Mouse (Mus musculus): ENCODE data around the gene Serpina3f.
A peak's percentile ranks its signal among the peaks of the same experiment; 100 is the strongest.
"Not testable (repeated sequence)": the region's sequence is repeated elsewhere in the genome, so short reads cannot be mapped to it uniquely, and the experiment has no call there.

Gene Serpina3f

DNA sequence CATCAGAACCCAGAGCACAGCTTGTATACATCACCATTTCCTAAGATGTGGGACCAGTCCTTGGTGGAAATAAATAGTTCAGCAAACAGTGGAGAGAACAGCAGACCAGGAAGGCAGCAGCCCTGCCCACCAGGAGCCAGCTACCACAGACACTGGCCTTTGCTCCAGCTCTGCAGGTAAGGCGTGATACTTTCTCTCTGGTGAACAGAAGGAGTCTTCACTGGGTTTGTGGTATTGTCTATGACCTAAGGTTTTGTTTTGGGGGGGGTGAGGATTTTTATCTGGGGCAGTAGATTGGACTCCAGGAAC, at the start of gene Serpina3f:
Gene Serpina3f, plus strand, starts transcription at position 100 of the 309 bp plus-strand sequence.
- no peak for DNase-seq (ENCODE audit: low spot score in 2 of 2)

DNA sequence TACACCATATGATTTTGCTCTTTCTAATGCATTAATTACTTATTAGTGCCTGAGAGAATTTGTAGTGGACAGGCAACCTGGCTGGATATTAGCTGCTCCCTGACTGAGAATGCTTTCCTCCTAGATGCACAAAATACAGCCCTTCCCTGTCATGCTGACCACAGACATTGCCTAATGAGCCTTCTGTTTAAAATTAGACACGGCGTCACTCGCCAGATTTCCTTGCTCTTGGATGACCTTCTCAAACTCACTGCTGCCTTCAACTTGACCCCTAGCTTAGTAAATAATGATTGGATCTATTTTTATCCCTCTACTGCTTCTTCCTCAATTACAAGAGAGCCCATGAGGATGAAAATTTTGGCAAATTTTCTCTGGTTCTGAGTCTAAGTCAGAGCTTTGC, 39.6 kb upstream of the Serpina3f start:
- no peak for DNase-seq (ENCODE audit: low spot score in 2 of 2)

DNA sequence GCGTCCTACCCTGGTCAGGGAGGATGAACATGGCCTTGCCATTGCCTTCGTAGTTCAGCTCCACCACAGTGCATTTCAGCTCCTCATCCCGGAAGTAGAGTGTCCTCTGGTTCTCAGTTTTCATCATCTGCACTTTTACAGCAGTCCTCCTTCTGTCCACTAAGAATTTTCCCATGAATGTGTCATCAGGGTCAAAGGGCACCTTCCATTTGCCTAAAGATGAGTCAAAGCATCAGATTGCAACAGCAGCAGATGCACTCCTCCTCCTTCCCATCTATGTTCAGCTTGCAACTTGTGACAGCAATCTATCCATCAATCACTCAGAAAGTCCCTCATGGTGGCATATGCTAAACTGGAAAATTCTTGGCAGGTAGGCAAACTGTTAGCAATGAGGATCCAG, 38.7 kb upstream of the Serpina3f start:
- no peak for DNase-seq (ENCODE audit: low spot score in 2 of 2)

DNA sequence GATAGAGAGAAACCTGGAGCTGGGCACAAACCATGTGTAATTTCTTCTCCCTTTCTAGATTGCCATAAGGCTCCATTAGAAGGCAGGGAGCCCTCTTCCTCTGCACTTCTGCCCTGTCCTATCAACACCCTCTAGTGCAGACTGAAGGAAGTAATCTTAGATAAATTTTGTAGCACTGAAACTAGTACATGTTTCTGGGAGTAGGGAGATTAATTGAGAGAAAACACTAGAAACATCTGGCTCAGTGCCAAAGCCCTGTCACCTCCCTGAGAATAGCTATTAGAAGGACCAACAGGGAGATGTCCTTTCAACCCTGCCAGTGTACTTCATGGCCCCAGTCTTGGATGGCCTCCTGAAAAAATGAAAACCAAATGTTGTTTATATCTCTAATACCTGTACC, 35.8 kb upstream of the Serpina3f start:
- DNase-seq (ENCODE audit: low spot score in 2 of 2) = no peak

DNA sequence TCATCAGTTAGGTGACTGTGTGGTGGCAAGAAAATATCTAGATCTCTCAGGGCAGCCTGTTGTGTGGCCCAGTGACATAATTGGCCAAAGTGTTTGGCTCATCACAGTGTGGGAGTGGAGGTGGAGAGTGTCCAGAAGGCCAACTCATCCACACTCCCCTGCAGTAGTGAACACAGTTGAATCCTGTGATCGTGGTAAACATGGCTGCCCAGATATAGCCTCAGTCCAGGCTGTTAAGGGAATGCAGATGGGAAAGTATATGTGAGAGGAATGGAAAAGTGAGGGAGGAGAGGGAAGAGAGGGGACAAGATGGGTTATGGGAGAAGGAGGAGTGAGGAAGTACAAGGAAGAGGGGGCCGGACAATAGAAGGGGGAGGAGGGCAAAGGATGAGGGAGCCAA, 35.4 kb upstream of the Serpina3f start:
- no peak for DNase-seq (ENCODE audit: low spot score in 2 of 2)

DNA sequence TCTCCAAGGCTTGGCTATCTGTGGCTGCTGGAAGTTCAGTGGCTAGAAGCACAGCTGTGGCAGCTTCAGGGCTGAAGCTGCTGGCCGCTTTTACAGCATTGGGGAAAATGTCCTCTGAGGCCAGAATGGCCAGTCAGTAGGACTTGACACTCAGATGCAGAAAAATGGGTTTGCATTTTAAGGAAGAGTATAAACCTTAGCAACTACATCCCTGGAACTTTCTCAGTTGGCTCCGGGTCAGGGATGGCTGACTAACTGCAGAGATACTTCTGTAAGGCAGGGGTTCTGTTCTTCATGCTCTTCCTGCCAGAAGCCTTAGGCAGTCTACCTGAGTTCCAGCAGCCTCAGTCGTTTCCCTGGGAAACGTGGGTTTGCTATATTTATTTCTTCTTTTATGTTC, 29.3 kb upstream of the Serpina3f start:
- DNase-seq (ENCODE audit: low spot score in 2 of 2) = no peak

DNA sequence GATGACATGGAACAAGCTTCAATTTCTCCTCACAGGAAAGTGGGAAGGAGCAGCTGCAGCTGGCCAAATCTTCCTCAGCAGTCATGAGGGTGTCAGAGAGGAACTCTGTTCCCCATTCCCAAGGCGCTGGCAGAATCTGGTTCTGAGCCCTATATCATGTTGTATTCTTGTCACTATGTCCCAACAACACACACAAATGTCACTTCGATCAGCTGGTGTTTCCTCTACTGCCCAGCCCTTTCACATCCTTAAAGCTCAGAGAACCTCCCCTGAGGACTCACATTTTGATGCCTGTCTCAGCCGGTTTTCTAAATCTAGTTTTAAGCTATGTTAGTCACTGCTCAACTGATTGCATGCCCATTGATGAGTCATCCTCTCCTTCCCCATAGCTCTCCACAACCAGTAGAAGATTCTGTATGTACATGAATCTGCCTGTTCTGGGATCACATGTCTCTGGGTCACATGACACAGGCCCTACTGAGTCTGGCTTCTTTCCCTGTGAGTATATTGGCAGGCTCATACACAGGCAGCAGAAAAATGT, 28.2 kb upstream of the Serpina3f start:
- peak in 1 of 2 experiments; percentile 27 for DNase-seq (ENCODE audit: low spot score in 2 of 2)

DNA sequence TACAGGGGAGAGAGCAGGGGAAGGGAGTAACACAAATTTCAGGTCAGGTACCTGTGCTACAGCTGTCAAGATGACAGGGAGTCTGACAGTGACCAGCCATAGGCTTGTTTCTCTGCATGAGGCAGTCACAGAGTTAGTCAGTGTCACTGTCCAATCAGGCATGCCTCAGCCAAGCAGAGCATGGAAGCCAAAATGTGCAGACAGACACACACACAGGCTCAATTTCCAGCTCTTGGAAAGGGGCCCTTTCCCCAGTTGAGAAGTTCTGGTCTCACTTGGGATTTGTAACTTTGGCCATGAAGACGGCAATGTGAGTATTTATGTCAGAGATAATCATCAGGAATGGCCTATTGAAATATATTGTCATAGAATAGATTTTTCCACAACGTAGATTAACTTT, 25.1 kb upstream of the Serpina3f start:
- no peak for DNase-seq (ENCODE audit: low spot score in 2 of 2)

DNA sequence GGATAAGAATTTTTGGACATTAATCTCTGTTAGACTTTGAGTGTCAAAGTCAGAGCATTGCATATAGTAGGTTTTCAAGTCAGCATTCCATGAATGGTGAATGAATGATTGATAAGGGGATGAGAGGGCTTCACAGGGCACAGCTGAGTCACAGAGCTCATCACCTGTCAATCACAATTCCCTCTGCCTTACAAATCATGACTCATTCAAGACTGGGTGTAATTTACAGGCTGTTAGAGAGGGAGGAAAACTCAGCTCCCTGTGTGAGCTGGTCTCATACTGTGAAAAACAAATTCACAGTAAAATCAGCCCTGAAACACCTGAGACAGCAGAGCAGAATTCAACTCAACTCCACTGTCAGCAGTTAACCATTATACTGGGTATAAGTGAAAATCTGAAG, 23.5 kb upstream of the Serpina3f start:
- DNase-seq (ENCODE audit: low spot score in 2 of 2) = no peak

DNA sequence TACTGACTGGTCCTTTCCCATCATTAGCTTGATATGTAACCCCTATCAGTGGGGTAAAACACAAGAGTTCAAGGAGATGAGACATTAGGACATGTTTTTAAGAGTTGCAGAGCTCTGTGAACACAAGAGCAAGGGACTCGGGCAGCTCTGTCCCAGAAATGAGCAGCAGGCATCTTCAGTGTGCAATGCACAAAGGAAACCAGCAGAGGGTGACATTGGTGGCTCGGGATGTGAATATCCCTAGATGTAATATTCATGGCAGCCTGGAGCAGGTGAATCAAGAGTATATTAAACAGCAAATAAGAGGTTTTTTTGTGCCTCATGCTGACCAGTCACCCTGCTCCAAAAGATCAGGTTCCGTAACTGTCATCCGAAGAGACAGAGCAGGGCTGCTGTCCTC, 5.2 kb upstream of the Serpina3f start:
- no peak for DNase-seq (ENCODE audit: low spot score in 2 of 2)

DNA sequence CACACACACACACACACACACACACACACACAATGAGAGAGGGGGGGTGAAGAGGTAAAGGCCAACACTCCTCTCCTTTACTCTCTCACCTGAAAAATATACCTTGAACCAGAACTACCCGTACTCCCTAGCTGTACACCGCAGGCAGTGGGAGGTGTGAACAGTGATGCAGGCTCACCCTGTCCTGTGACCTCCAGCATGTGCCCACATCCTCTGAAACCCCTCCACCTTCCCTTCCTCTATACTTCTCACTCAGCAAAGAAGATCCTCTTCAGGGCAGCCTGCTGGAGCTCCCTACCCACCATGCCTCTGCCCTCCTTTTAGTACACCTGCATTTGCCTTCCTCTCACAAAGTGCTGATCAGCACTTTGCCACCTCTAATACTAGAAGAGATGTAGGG, 4.5 kb upstream of the Serpina3f start:
- DNase-seq (ENCODE audit: low spot score in 2 of 2) = no peak

DNA sequence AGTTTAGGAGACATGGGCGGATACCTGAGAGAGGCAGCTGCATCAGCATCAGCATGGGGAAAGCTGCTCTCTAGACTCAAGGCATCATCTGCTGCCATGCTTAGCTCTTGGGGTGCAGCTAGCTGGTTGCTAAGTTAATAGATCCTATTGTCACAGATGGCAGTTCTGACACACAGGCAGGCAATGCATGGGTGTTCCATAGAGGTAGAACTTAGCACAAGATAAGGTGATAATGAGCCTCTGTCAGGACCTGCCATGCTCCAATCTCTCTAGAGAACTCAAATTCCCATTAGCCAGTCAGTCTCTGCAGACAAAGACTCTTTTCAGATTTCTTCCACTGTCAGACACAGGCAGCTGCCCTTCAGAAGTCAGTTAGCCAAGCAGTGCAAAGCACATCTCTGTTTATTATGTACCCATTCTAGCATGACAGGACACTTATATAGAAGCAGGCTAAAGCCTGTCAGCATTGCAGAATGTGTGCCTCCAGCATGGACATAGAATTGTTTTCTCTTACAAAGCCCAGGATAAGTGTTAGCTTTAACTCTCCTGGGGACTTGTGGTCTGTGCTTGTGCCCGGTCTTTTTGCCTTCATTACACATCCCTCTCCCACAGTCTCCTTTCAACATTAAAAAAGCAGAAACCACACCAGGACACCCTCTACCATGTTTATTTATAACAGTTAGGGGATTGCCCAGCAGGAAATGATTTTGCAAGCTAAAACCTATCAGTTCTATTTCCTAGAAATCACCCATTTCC, 477 bp upstream of the Serpina3f start:
- DNase-seq (ENCODE audit: low spot score in 2 of 2) = no peak

DNA sequence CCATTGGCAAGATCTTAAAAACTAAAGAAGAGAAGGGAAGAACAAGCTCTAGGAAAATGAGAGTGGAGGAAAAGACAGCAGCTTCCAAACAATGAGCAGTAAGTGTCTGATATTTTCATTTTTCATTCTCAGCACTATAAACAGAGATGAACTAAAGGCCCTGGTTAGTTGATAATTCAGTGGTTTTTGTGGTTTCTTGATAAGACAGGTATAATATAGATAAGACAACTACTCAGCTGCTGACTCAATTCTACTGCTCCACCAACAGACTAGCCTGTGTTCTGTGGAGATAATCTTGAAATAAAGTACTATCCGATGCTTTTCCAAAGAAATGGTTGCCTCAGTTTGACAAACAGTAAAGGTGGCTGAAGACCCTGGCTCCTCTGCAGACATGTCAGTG, 905 bp downstream of the Serpina3f start:
- no peak for DNase-seq (ENCODE audit: low spot score in 2 of 2)

DNA sequence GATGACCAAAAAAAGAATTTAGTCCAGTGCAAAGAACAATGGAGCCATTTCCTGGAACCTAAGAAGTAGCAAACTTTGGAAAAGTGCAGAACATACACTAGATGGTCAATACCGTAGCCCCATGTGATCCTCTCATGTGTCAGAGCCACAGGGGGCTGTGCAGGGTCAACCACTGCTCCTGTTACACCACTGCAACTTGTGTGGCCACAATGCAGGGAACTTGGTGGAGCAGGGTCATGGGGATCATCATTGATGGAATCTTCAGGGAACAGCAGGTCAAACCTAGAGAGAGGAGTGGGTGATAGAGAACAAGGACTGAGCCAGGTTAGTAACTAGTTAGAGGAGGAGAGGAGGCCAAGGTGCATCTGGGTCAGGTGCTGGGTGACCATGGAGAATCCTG, 7.3 kb downstream of the Serpina3f start:
- DNase-seq (ENCODE audit: low spot score in 2 of 2) = no peak

DNA sequence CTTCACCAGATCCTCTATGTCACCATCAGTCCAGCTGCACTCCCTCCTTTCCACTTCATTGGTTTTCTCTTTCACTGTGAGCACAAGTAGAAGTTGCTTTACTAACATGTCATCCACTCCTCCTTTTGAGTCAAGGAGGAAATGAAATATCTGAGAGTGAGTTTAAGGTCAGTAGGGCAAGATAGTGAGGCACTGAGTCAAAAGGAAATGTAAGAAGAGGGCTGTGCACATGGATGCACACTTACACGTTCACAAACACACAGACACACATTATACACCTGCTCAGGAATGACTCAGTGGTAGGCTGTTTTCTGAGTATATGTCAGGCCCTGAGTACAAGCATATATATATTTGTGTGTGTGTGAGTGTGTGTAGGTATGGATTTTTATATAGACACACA, 9.3 kb downstream of the Serpina3f start:
- no peak for DNase-seq (ENCODE audit: low spot score in 2 of 2)

DNA sequence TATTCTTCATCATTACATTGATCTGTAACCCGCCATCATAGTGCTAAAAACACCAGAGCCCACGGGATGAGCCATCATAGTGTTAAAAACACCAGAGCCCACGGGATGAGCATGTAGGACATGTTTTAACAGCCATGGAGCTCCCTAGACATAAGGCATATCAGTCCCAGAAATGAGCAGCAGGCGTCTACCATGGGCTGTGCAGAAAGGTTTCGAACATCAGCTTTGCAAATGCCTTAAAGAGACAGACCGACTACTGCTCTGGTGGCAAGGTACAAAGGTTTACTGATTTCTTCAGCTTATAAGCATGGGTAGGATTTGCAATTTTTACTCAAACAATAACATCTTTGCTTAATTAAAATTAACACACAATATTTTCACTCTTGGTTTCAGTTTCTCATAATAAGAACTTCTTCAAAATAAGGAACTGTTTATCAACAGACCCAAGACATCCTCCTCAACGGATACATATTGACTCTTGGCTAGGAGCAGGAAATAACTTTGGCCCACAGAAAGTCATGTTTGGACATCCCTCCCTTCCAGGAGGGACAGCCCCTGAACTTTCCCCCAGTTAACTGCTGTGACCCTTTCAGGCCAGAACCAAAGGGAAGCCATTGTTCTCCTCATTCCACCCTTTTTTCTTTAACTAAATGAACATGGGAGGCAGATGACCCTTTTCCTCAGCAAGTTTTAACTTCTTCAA, 10.4 kb downstream of the Serpina3f start:
- no peak for DNase-seq (ENCODE audit: low spot score in 2 of 2)

DNA sequence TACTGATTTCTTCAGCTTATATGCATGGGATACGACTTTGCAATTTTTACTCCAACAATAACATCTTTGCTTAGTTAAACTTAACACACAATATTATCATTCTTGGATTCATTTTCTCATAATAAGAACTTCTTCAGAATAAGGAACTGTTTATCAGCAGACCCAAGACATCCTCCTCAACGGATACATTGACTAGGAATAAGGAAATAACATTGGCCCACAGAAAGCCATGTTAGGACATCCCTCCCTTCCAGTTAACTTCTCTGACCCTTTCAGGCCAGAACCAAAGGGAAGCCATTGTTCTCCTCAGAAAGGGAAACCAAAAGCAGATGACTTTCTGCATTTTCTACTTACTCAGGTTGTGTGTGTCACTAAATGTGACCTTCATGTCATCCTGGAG, 16.4 kb downstream of the Serpina3f start:
- no peak for DNase-seq (ENCODE audit: low spot score in 2 of 2)

DNA sequence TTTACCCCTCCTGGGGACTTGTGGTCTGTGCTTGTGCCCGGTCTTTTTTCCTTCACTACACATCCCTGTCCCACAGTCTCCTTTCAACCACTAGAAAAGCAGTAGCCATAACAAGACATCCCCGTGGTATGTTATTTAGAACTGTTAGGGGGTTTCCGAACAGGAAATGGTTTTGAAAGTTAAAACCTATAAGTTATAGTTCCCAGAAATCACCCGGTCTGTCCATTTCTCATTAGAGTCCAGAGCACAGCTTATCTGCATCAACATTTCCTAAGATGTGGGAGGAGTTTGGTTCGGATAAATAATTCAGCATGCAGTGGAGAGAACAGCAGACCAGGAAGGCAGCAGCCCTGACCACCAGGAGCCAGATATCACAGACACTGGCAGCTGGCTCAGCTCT, 21.6 kb downstream of the Serpina3f start, which contains the start of gene Serpina3g:
Gene Serpina3g, plus strand, starts transcription at position 331 of the 400 bp plus-strand sequence.
- DNase-seq (ENCODE audit: low spot score in 2 of 2) = no peak

DNA sequence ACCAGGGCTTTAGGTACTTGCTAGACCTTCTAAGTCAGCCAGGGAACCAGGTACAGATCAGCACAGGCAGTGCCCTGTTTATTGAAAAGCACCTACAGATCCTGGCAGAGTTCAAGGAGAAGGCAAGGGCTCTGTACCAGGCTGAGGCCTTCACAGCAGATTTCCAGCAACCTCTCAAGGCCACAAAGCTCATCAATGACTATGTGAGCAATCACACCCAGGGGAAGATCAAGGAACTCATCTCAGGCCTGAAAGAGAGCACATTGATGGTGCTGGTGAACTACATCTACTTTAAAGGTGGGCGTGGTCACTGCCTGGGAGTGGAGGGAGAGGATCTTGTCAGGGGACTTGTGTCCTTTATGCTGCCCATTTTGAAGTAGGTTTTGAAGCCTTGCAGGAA, 23.7 kb downstream of the Serpina3f start:
- DNase-seq (ENCODE audit: low spot score in 2 of 2) = not testable (repeated sequence)

DNA sequence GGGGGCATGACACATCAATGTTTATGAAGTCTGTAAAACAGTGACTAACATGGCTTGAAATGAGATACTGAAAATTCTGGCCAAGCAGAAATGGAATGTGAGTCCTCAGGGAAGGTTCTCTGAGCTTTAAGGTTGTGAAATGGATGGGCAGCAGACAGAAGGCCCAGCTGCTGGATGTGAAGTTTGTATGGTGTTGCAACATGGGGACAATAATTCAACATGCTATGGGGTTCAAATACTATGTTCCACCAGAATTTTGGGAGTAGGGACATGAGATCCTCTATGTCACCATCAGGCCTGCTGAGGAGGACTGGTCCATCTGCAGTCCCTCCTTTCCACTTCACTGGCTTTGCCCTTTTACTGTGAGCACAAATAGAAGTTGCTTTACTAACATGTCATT, 29.0 kb downstream of the Serpina3f start:
- DNase-seq (ENCODE audit: low spot score in 2 of 2) = no peak

DNA sequence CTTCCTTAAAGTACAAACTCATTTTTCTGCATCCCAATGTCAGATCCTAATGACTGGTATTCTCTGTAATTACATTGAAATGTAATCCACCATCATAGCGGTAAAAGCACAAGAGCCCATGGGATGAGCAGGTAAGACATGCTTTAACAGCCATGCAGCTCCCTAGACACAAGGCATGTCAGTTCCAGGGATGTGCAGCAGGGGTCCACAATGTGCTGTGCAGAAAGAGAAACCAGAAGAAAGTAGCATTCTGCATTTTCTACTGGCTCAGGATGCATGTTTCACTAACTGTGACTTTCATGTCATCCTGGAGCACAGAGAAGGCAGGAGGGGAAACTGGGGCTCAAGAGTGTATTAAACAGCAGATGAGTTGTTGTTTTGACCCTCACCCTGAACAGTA, 30.7 kb downstream of the Serpina3f start:
- DNase-seq (ENCODE audit: low spot score in 2 of 2) = no peak

DNA sequence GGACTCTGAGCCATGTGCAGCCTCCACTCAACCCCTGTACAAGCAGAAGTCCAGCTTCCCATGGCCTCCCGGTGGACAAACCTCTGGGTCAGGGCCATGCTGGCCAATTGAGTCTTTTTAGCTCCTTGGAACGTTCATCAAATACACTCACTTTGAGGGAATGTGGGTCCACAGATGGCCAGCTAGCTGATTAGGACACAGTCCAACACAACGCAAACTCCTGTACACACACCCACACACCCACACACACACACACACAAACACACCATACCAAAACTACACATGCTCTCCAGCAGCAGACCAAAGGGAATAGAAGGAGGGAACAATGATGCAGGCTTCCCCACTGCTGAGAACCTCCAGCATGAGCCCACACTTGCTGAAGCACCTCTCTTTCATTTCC, 31.3 kb downstream of the Serpina3f start:
- no peak for DNase-seq (ENCODE audit: low spot score in 2 of 2)

DNA sequence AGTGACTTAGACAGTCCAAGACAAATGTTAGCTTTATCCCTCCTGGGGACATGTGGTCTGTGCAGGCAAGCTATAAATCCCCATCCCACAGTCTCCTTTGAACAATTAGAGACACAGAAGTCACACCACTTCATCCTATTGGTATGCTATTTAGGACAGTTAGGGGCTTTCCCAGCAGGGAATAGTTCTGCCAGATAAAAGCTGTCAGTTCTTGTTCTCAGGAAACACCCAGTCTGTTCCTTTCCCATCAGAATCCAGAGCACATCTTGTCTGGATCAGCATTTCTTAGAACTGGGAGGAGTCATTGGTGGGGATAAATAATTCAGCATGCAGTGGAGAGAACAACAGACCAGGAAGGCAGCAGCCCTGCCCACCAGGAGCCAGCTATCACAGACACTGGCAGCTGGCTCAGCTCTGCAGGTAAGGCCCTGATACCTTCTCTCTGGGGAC, 33.2 kb downstream of the Serpina3f start:
- DNase-seq (ENCODE audit: low spot score in 2 of 2) = no peak

Measured in urinary bladder, adult 18-20 months (tissue).